Mouse (Mus musculus): ENCODE data around the gene Gm42517.

GRCm38 (mm10) chr5:108385632-108386031 lies 17.9 kb upstream of the Gm42517 start:
- TF ChIP-seq POLR2A (IDR thresholded peaks at IDR 0.05; ENCODE audit: borderline replicate concordance, extremely low read depth, insufficient read depth, insufficient read length, poor library complexity, severe bottlenecking) (no peak), CTCF (IDR thresholded peaks at IDR 0.05; ENCODE audit: borderline replicate concordance, extremely low read depth, insufficient read depth, insufficient read length) (no peak)
